Mouse (Mus musculus) liver, embryonic 14.5 days (tissue): Measurements from ENCODE around the gene Lmntd1.

Source experiments
- CTCF ChIP-seq: IDR thresholded peaks from 2 replicates; pipeline ENCODE4 v1.5.1; 2016; ENCODE audit warnings: antibody characterized with exemption, low read depth, control low read depth
- EP300 ChIP-seq: IDR thresholded peaks from 2 replicates; pipeline ENCODE4 v1.6.1; 2016; ENCODE audit warnings: antibody characterized with exemption, low read depth

GRCm38 (mm10) chr6:145372066-145372465 lies 242.1 kb downstream of the Lmntd1 start:
- no peak for TF ChIP-seq EP300
- TF ChIP-seq CTCF, result 0 out of 2 replicates have a peak, but pooled peaks have one; percentile 9
